Mouse (Mus musculus) myocyte (in vitro differentiated cells): ENCODE measurements at regions not wholly inside any gene's neighbourhood (a gene's known extent, or its start where the extent isn't known, plus 50 kb on each side); places are given as distances from the start of the nearest gene placed in this dataset.

Experiments used
- H3K27me3 ChIP-seq: one replicate; pipeline ENCODE4 v1.6.1; 2011; ENCODE audit not compliant: control insufficient read depth, insufficient read depth, insufficient read length
- H3K36me3 ChIP-seq: one replicate; pipeline ENCODE4 v1.6.1; 2011; ENCODE audit not compliant: control insufficient read depth, insufficient read depth
- H3K4me2 ChIP-seq: one replicate; pipeline ENCODE4 v1.6.1; 2011; ENCODE audit warnings: low read depth, control low read depth
- H3K4me3 ChIP-seq: one replicate; pipeline ENCODE4 v1.5.1; 2011; ENCODE audit warnings: mild to moderate bottlenecking, control low read depth, moderate library complexity
- H3K79me2 ChIP-seq: one replicate; pipeline ENCODE4 v1.6.1; 2011; ENCODE audit not compliant: control insufficient read depth, insufficient read depth
- H3ac ChIP-seq: one replicate; pipeline ENCODE4 v1.6.1; 2011; ENCODE audit not compliant: control insufficient read depth, insufficient read length
- CEBPB ChIP-seq: IDR thresholded peaks from 2 replicates; pipeline ENCODE4 v1.6.1; 2011; ENCODE audit warnings: mild to moderate bottlenecking, moderate library complexity; ENCODE audit not compliant: poor library complexity, insufficient read depth, severe bottlenecking
- E2F4 ChIP-seq: IDR thresholded peaks from one replicate; pipeline ENCODE4 v1.6.1; 2011; ENCODE audit warnings: mild to moderate bottlenecking, control low read depth, moderate library complexity; ENCODE audit not compliant: insufficient read depth
- MAX ChIP-seq: IDR thresholded peaks from one replicate; pipeline ENCODE4 v1.6.1; 2011; ENCODE audit warnings: low read depth, mild to moderate bottlenecking, control low read depth
- MYOD1 ChIP-seq, 3 experiments: IDR thresholded peaks; one replicate each; pipeline ENCODE4 v1.6.1; 2011; ENCODE audit warnings: control low read depth in 2 of 3, low read depth in 2 of 3, mild to moderate bottlenecking in 2 of 3, moderate library complexity in 1 of 3; ENCODE audit not compliant: insufficient read length in 2 of 3, control insufficient read depth in 1 of 3
- MYOG ChIP-seq, 3 experiments: IDR thresholded peaks; one replicate each; pipeline ENCODE4 v1.6.1; 2011; ENCODE audit warnings: control low read depth in 2 of 3, low read depth in 2 of 3, mild to moderate bottlenecking in 2 of 3; ENCODE audit not compliant: insufficient read length in 2 of 3, control insufficient read depth in 1 of 3, insufficient read depth in 1 of 3
- POLR2A ChIP-seq: IDR thresholded peaks from one replicate; pipeline ENCODE4 v1.6.1; 2011; ENCODE audit warnings: low read depth, mild to moderate bottlenecking, control low read depth, moderate library complexity; ENCODE audit not compliant: insufficient read length
- POLR2AphosphoS2 ChIP-seq: IDR thresholded peaks from one replicate; pipeline ENCODE4 v1.6.1; 2011; ENCODE audit warnings: low read depth, control low read depth; ENCODE audit not compliant: insufficient read length
- REST ChIP-seq: IDR thresholded peaks from one replicate; pipeline ENCODE4 v1.6.1; 2011; ENCODE audit warnings: mild to moderate bottlenecking, control low read depth, moderate library complexity; ENCODE audit not compliant: insufficient read depth, insufficient read length
- SRF ChIP-seq: IDR thresholded peaks from one replicate; pipeline ENCODE4 v1.6.1; 2011; ENCODE audit warnings: low read depth; ENCODE audit not compliant: control insufficient read depth, insufficient read length
- TCF12 ChIP-seq: IDR thresholded peaks from one replicate; pipeline ENCODE4 v1.6.1; 2011; ENCODE audit warnings: mild to moderate bottlenecking, control low read depth; ENCODE audit not compliant: poor library complexity, insufficient read depth, severe bottlenecking
- TCF3 ChIP-seq: IDR thresholded peaks from one replicate; pipeline ENCODE4 v1.6.1; 2011; ENCODE audit warnings: low read depth, control low read depth; ENCODE audit not compliant: insufficient read length
- USF1 ChIP-seq: IDR thresholded peaks from one replicate; pipeline ENCODE4 v1.6.1; 2011; ENCODE audit warnings: low read depth, mild to moderate bottlenecking, control low read depth, moderate library complexity

GRCm38 (mm10) chr7:138153455-138154167 lies 243.9 kb downstream of the Tcerg1l start:
- Histone ChIP-seq H3K36me3 (no peaks in the 10 kb centered on the region), H3K79me2 (no peaks in the 10 kb centered on the region), H3K4me3 (no peak overlapping the region), H3K4me2 (no peak overlapping the region), H3K27me3 (no peaks in the 10 kb centered on the region), H3ac (no peak overlapping the region)
- TF ChIP-seq E2F4, result no peak
- TF ChIP-seq TCF12, result no peak
- no peak for TF ChIP-seq CEBPB
- no peak for TF ChIP-seq USF1
- TF ChIP-seq SRF, result no peak
- TF ChIP-seq MYOD1 (IDR thresholded peaks at IDR 0.05; ENCODE audit: control insufficient read depth in 1 of 3, insufficient read length in 2 of 3, low read depth in 2 of 3), result no peak
- no peak for TF ChIP-seq POLR2AphosphoS2
- no peak for TF ChIP-seq TCF3
- no peak for TF ChIP-seq POLR2A
- no peak for TF ChIP-seq REST
- no peak for TF ChIP-seq MAX
- no peak for TF ChIP-seq MYOG (IDR thresholded peaks at IDR 0.05; ENCODE audit: control insufficient read depth in 1 of 3, insufficient read depth in 1 of 3, insufficient read length in 2 of 3, low read depth in 2 of 3)
